ENCODE assay signal across 8 mouse cellular contexts in genomic region chr9:107555701-107556100, GRCm38 (mm10). TPM values are rescaled to one million over a fixed set of nuclear protein-coding genes. Genes with fewer than 3 reads are reported as not detected.
DNase-seq lines count a peak whose midpoint lies in the region; ATAC-seq and TF ChIP-seq lines count a peak whose summit lies in the region.

No protein-coding gene starts in this region.

- no peaks in the 10 kb centered on the region for H3K27me3 ChIP-seq in kidney, postnatal 0 days (ENCODE audit: insufficient read depth, low read length)
- peaks cover 24% of the 10 kb centered on the region for H3K27me3 ChIP-seq in hindbrain, embryonic 15.5 days
- peaks cover 26% of the 10 kb centered on the region for H3K27me3 ChIP-seq in midbrain, embryonic 15.5 days (replicated peaks)

- H3K9ac ChIP-seq in kidney, postnatal 0 days (ENCODE audit: low read depth, low read length): peak overlapping the region; percentile 79; the same call in 1 of the 2 replicates
- peak overlapping the region; percentile 64 for H3K9ac ChIP-seq in hindbrain, embryonic 15.5 days
- peak overlapping the region; percentile 59 for H3K9ac ChIP-seq in midbrain, embryonic 15.5 days

- WGBS in kidney, postnatal 0 days: 23% methylated on average over 2 of the region's 2 CpGs
- WGBS in hindbrain, embryonic 15.5 days: 48% methylated on average over 2 of the region's 2 CpGs
- WGBS in midbrain, embryonic 15.5 days: 41% methylated on average over 2 of the region's 2 CpGs

- peaks cover 34% of the 10 kb centered on the region for H3K36me3 ChIP-seq in kidney, postnatal 0 days (ENCODE audit: insufficient read depth, low read length)
- H3K36me3 ChIP-seq in hindbrain, embryonic 15.5 days: peaks cover 34% of the 10 kb centered on the region
- H3K36me3 ChIP-seq in midbrain, embryonic 15.5 days (replicated peaks): peaks cover 32% of the 10 kb centered on the region

- no peak for DNase-seq in kidney, postnatal 0 days (ENCODE audit: low spot score)
- no peak for DNase-seq in kidney, adult 11 months
- DNase-seq in frontal cortex, postnatal 25 days (ENCODE audit: low spot score in 2 of 2): no peak
- DNase-seq in spleen, postnatal 10 days (ENCODE audit: low spot score in 2 of 2): no peak
- DNase-seq in cerebellum, postnatal 25 days: no peak

- peaks cover 48% of the 10 kb centered on the region for H3K4me1 ChIP-seq in kidney, postnatal 0 days (replicated peaks; ENCODE audit: insufficient read depth, low read length)
- H3K4me1 ChIP-seq in brown adipose tissue, adult 24 weeks (ENCODE audit: control insufficient read depth, insufficient read depth, insufficient read length, low read length): peaks cover 12% of the 10 kb centered on the region
- peaks cover 42% of the 10 kb centered on the region for H3K4me1 ChIP-seq in hindbrain, embryonic 15.5 days (replicated peaks)
- H3K4me1 ChIP-seq in midbrain, embryonic 15.5 days: peaks cover 45% of the 10 kb centered on the region

- H3K4me2 ChIP-seq in kidney, postnatal 0 days (ENCODE audit: low read length): peak overlapping the region; percentile 83
- H3K4me2 ChIP-seq in hindbrain, embryonic 15.5 days: peak overlapping the region; percentile 87
- peak overlapping the region; percentile 89 for H3K4me2 ChIP-seq in midbrain, embryonic 15.5 days

- TF ChIP-seq CTCF in kidney, postnatal 0 days (IDR thresholded peaks at IDR 0.05; ENCODE audit: low read depth): no peak

- no peaks in the 10 kb centered on the region for H3K9me3 ChIP-seq in kidney, postnatal 0 days (replicated peaks; ENCODE audit: low read length)
- no peaks in the 10 kb centered on the region for H3K9me3 ChIP-seq in hindbrain, embryonic 15.5 days
- H3K9me3 ChIP-seq in midbrain, embryonic 15.5 days: no peaks in the 10 kb centered on the region

- ATAC-seq in kidney, postnatal 0 days (replicated peaks; ENCODE audit: low FRiP score, low read depth): no peak
- no peak for ATAC-seq in hindbrain, embryonic 15.5 days (ENCODE audit: low FRiP score, low read depth)
- no peak for ATAC-seq in midbrain, embryonic 15.5 days (replicated peaks)

- H3K27ac ChIP-seq in kidney, postnatal 0 days: peak overlapping the region; percentile 97
- H3K27ac ChIP-seq in brown adipose tissue, adult 24 weeks (replicated peaks; ENCODE audit: low read depth, low read length): peak overlapping the region; percentile 98
- H3K27ac ChIP-seq in hindbrain, embryonic 15.5 days (replicated peaks): peak overlapping the region; percentile 84; the same call in 1 of the 2 replicates
- 0 out of 2 replicates have a peak overlapping the region, but pooled peaks have one; percentile 81 for H3K27ac ChIP-seq in midbrain, embryonic 15.5 days

- H3K4me3 ChIP-seq in kidney, postnatal 0 days (replicated peaks; ENCODE audit: low read depth, low read length): peak overlapping the region; percentile 70
- H3K4me3 ChIP-seq in brown adipose tissue, adult 24 weeks (ENCODE audit: insufficient read depth, low read depth, low read length): peak overlapping the region; percentile 81
- peak overlapping the region; percentile 52 for H3K4me3 ChIP-seq in hindbrain, embryonic 15.5 days
- peak overlapping the region; percentile 53 for H3K4me3 ChIP-seq in midbrain, embryonic 15.5 days

RNA-seq across cellular contexts. Expression of gene Rassf1, which starts 4.3 kb away (rescaled TPM):
- 49.8 and 53.6 TPM in 2 replicates for polyA plus RNA-seq in kidney, postnatal 0 days (2015; fragmentation: Nextera tagmentation; extraction: Ambion mirVana)
- polyA plus RNA-seq in brown adipose tissue, adult 24 weeks (2012; ENCODE audit: insufficient read depth, insufficient read length, missing spikeins): 10.9 and 15.2 TPM in 2 replicates
- 43.6 and 43.9 TPM in 2 replicates for polyA plus RNA-seq in hindbrain, embryonic 15.5 days (2015; fragmentation: Nextera tagmentation; extraction: Ambion mirVana)
- polyA plus RNA-seq in midbrain, embryonic 15.5 days (2015; fragmentation: Nextera tagmentation; extraction: Ambion mirVana): 44.4 and 45.3 TPM in 2 replicates

RNA-seq across cellular contexts. Expression of gene Tusc2, which starts 7.4 kb away (rescaled TPM):
- 52.1 and 53.0 TPM in 2 replicates for polyA plus RNA-seq in kidney, postnatal 0 days (2015; fragmentation: Nextera tagmentation; extraction: Ambion mirVana)
- polyA plus RNA-seq in brown adipose tissue, adult 24 weeks (2012; ENCODE audit: insufficient read depth, insufficient read length, missing spikeins): 31.2 and 49.0 TPM in 2 replicates
- polyA plus RNA-seq in hindbrain, embryonic 15.5 days (2015; fragmentation: Nextera tagmentation; extraction: Ambion mirVana): 119 and 129 TPM in 2 replicates
- polyA plus RNA-seq in midbrain, embryonic 15.5 days (2015; fragmentation: Nextera tagmentation; extraction: Ambion mirVana): 123 and 125 TPM in 2 replicates

RNA-seq across cellular contexts. Expression of gene Zmynd10, which starts 8.6 kb away (rescaled TPM):
- 6.7 and 7.9 TPM in 2 replicates for polyA plus RNA-seq in kidney, postnatal 0 days (2015; fragmentation: Nextera tagmentation; extraction: Ambion mirVana)
- polyA plus RNA-seq in brown adipose tissue, adult 24 weeks (2012; ENCODE audit: insufficient read depth, insufficient read length, missing spikeins): not detected in 2 replicates
- polyA plus RNA-seq in hindbrain, embryonic 15.5 days (2015; fragmentation: Nextera tagmentation; extraction: Ambion mirVana): 3.4 and 4.3 TPM in 2 replicates
- polyA plus RNA-seq in midbrain, embryonic 15.5 days (2015; fragmentation: Nextera tagmentation; extraction: Ambion mirVana): 4.6 TPM in 2 replicates

RNA-seq across cellular contexts. Expression of gene Hyal2, which starts 12.0 kb away (rescaled TPM):
- polyA plus RNA-seq in kidney, postnatal 0 days (2015; fragmentation: Nextera tagmentation; extraction: Ambion mirVana): 87.7 and 88.8 TPM in 2 replicates
- polyA plus RNA-seq in brown adipose tissue, adult 24 weeks (2012; ENCODE audit: insufficient read depth, insufficient read length, missing spikeins): 14.1 and 14.2 TPM in 2 replicates
- polyA plus RNA-seq in hindbrain, embryonic 15.5 days (2015; fragmentation: Nextera tagmentation; extraction: Ambion mirVana): 65.8 and 67.4 TPM in 2 replicates
- 82.9 and 88.7 TPM in 2 replicates for polyA plus RNA-seq in midbrain, embryonic 15.5 days (2015; fragmentation: Nextera tagmentation; extraction: Ambion mirVana)

RNA-seq across cellular contexts. Expression of gene Nprl2, which starts 13.7 kb away (rescaled TPM):
- 43.8 and 45.5 TPM in 2 replicates for polyA plus RNA-seq in kidney, postnatal 0 days (2015; fragmentation: Nextera tagmentation; extraction: Ambion mirVana)
- polyA plus RNA-seq in brown adipose tissue, adult 24 weeks (2012; ENCODE audit: insufficient read depth, insufficient read length, missing spikeins): 19.2 and 22.5 TPM in 2 replicates
- polyA plus RNA-seq in hindbrain, embryonic 15.5 days (2015; fragmentation: Nextera tagmentation; extraction: Ambion mirVana): 69.2 and 70.2 TPM in 2 replicates
- 78.4 and 81.6 TPM in 2 replicates for polyA plus RNA-seq in midbrain, embryonic 15.5 days (2015; fragmentation: Nextera tagmentation; extraction: Ambion mirVana)
